Mouse (Mus musculus): ENCODE measurements around the gene Clec4n. TPM values are rescaled to one million over a fixed set of nuclear protein-coding genes. Genes with fewer than 3 reads are reported as not detected.
"Not testable (repeated sequence)": the region's sequence is repeated elsewhere in the genome, so short reads cannot be mapped to it uniquely, and the experiment has no call there.

Clec4n gene
- polyA plus RNA-seq, 1 experiment from 2014 or later, result 0.24 TPM

DNA sequence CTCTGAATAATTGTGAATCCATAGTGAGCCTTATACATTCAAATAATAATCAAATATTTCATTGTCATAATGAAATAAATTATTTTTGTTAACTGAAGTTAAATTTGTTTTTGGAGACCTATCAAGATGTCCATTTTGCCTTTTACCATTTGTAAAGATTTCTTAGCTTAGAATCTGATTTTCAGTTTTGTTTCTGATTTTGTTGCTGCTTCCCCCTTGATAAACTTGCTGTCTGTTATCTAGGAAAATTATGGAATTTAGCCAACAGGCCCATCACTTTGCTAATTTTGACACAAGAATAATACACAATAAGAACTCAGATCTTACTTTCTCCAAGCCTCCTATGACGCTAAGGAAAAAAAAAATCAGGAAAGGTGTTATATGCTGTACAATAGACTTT lies 31.2 kb downstream of the Clec4n start:
- H3K27me3 ChIP-seq (ENCODE audit: insufficient read depth, poor library complexity, severe bottlenecking), result no peaks in the 10 kb centered on the region
- no peak for DNase-seq (ENCODE audit: low spot score)
- no peak overlapping the region for H3K27ac ChIP-seq
- WGBS, result 75% methylated on average over 1 of the region's 1 CpGs
- no peaks in the 10 kb centered on the region for H3K9me3 ChIP-seq
- no peaks in the 10 kb centered on the region for H3K36me3 ChIP-seq
- H3K4me3 ChIP-seq, result no peak overlapping the region
- no peaks in the 10 kb centered on the region for H3K4me1 ChIP-seq

DNA sequence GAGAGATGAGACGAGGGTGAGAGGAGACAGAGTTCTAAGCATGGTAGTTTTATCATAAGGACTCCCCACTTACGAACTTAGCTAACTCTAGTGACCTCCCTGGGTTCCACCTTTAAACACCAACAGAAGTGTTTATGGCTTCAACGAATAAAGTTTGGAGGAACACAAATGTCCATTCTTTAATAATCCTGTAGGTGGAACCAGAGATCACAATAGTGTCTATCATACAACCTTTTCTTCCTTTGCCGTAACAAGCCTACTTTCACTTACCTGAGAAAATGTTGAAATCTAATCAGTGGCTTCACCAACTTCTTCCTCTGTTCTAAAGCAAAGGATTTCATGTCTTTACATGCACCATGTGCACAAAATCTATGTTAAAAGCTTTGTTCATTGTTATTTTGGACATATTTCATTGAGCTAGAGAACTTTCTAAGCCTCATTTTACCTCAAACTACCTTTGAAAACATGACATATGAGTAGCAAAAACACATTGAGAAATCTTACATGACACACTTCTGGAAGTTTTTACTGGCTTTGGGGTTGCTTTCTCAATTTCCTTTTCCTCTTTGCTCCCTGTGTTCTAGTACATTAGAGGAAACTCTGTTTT lies 32.0 kb downstream of the Clec4n start, which contains the start of gene Clec4d:
Clec4d (plus strand) TSS at position 557 of the 607 bp plus-strand sequence.
- Histone ChIP-seq H3K4me3 (no peak within 1 kb of the TSS), H3K9me3 (no peaks in the 10 kb centered on the region), H3K27ac (no peak within 1 kb of the TSS), H3K27me3 (ENCODE audit: insufficient read depth, poor library complexity, severe bottlenecking) (no peaks in the 10 kb centered on the region), H3K4me1 (no peaks in the 10 kb centered on the region), H3K36me3 (no peaks in the 10 kb centered on the region)
- no peak for DNase-seq (ENCODE audit: low spot score)
- 61% methylated on average over 4 of the region's 4 CpGs for WGBS

DNA sequence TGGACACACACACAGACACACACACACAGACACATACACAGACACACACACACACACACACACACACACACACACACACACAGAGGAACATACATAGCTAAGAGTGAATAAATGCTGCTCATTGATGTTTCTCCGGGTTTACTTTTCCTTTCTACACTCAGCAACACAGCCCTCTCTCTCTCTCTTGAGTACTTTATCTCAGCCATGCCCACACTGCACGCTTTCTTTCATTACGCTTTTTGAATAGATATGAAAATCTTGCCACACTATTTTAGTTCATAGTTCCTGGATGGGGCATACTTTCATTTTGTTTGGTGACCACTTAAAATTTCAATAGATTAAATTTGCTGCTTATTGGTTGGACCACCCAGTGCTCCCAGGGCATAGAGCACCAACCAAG lies 34.6 kb downstream of the Clec4n start:
- Histone ChIP-seq H3K36me3 (no peaks in the 10 kb centered on the region), H3K27ac (no peak overlapping the region), H3K4me1 (no peaks in the 10 kb centered on the region), H3K27me3 (ENCODE audit: insufficient read depth, poor library complexity, severe bottlenecking) (no peaks in the 10 kb centered on the region), H3K4me3 (no peak overlapping the region), H3K9me3 (no peaks in the 10 kb centered on the region)
- DNase-seq (ENCODE audit: low spot score), result no peak
- WGBS, result 89% methylated on average over 3 of the region's 3 CpGs

DNA sequence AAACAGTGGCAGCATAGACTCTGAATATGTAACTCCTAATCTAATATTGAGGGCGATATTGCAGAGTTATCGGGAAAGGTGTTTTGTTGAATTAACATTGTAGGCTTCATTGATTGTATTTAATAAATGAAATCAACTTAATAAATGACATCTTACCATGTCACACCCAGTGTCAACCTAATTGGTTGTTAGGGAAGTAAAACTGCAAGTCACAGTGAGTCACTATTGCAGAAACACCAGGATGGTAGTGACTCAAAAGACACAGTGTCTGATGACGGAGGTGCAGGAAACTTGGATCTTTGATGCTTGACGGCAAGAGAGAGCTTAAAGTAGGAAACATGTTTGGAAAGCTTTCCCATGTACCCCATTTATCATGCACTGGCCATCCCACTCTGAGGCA lies 36.2 kb downstream of the Clec4n start:
- Histone ChIP-seq H3K4me1 (no peaks in the 10 kb centered on the region), H3K36me3 (no peaks in the 10 kb centered on the region), H3K4me3 (no peak overlapping the region), H3K27ac (no peak overlapping the region), H3K9me3 (no peaks in the 10 kb centered on the region), H3K27me3 (ENCODE audit: insufficient read depth, poor library complexity, severe bottlenecking) (no peaks in the 10 kb centered on the region)
- 87% methylated on average over 4 of the region's 4 CpGs for WGBS
- no peak for DNase-seq (ENCODE audit: low spot score)

DNA sequence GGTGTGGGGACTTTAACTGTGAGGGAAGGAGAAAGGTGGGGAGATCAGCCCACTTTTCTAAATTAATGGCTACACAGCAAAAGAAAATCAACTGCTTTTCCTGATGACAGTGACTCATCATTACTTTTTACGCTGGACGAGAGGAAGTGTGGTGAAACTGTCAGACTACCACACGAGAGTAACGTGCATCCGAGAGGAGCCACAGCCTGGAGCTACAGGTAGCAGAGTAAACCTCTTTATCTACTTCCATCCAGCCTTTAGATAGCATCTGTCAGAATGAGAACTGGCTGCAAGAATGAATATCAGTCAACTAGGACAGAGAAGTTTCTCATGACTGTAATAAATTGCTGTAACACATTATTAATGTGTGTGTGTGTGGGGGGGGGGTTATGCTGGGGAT lies 37.3 kb downstream of the Clec4n start:
- Histone ChIP-seq H3K36me3 (no peaks in the 10 kb centered on the region), H3K4me1 (no peaks in the 10 kb centered on the region), H3K9me3 (no peaks in the 10 kb centered on the region), H3K27me3 (ENCODE audit: insufficient read depth, poor library complexity, severe bottlenecking) (no peaks in the 10 kb centered on the region), H3K27ac (no peak overlapping the region), H3K4me3 (no peak overlapping the region)
- WGBS, result 89% methylated on average over 5 of the region's 5 CpGs
- DNase-seq (ENCODE audit: low spot score), result no peak

DNA sequence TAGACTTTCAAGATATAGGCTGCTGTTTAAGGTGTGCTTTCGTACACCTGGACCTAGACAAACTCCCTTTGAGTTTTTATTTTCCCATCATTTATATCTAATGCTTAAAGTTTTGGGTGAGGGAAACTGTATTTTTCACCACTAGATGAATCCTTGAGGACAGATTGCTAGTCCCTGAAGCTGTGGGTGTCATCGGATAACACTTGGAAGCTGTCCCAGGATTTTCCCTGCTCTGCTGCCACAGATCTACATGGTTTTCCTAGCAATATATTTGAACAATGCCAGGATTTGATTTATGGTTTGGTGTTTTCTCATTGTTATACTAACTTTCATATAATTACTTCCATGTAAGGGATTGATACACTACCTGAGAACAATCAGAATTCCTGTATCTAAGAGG lies 49.8 kb downstream of the Clec4n start:
- no peak overlapping the region for H3K27ac ChIP-seq
- H3K36me3 ChIP-seq, result no peaks in the 10 kb centered on the region
- no peak for DNase-seq (ENCODE audit: low spot score)
- 82% methylated on average over 2 of the region's 2 CpGs for WGBS
- H3K27me3 ChIP-seq (ENCODE audit: insufficient read depth, poor library complexity, severe bottlenecking), result no peaks in the 10 kb centered on the region
- H3K9me3 ChIP-seq, result no peaks in the 10 kb centered on the region
- no peaks in the 10 kb centered on the region for H3K4me1 ChIP-seq
- no peak overlapping the region for H3K4me3 ChIP-seq

DNA sequence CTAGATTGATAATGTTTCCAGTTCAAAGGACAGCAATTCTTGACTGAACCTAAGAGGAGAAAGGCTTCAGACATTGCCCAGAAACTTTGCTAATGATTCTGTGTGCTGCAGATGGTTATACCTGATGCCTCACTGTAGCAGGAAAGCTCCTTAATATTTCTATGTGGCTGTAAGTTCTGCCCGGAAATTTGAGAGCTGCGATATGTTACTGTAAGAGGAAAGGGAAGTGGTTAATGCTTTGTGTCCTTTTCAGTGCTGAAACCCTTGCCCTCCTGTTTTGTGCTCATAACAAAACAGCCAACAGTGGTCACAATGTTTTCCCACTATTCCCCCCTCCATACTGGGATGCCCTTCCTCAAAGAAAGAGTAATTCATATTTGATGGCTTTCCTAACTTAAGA lies 56.7 kb downstream of the Clec4n start:
- Histone ChIP-seq H3K36me3 (no peaks in the 10 kb centered on the region), H3K9me3 (no peaks in the 10 kb centered on the region), H3K4me3 (no peak overlapping the region), H3K27me3 (ENCODE audit: insufficient read depth, poor library complexity, severe bottlenecking) (no peaks in the 10 kb centered on the region), H3K27ac (no peak overlapping the region), H3K4me1 (no peaks in the 10 kb centered on the region)
- 85% methylated on average over 2 of the region's 2 CpGs for WGBS
- no peak for DNase-seq (ENCODE audit: low spot score)

DNA sequence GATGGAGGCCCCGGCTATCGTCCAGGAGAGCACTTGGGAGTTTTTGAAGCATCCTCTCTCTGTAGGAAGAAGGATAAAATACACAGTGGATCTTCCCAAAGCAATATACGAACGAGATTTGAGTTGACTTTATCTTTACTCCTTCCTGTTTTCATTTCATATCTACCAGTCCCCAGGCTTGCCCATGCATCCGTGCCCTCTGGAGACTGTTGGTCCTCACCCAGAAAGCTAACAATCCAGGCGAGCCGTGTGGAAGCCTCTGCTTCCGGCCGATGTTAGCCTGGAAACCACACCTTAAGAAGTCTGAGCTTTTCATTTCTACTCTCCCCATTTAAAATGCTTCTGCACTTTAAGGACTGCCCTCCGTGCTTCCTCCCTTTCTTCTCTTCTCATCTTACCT lies 59.3 kb downstream of the Clec4n start:
- Histone ChIP-seq H3K4me3 (no peak overlapping the region), H3K9me3 (no peaks in the 10 kb centered on the region), H3K27me3 (ENCODE audit: insufficient read depth, poor library complexity, severe bottlenecking) (no peaks in the 10 kb centered on the region), H3K27ac (no peak overlapping the region), H3K36me3 (no peaks in the 10 kb centered on the region), H3K4me1 (no peaks in the 10 kb centered on the region)
- WGBS, result 72% methylated on average over 10 of the region's 10 CpGs
- DNase-seq (ENCODE audit: low spot score), result no peak

DNA sequence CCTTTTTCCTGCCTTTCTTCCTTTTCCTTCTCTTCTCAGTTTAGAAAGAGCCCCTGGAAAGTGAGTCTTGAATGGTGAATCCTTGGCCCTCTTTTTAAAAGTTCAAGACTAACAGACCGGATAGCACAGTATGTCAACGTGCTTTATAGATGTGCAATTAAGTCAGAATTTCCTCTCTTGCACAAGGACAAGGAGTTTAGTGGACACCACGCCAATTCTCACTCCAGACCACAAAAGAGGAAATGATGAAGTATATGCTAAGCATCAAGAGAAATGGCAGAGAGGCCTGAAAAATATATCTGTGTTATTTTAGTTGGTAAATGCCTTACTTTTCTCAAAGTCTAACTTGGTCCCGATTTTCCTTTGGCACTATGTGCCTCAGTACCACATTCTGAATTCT lies 60.1 kb downstream of the Clec4n start, which contains the start of gene Clec4e:
Clec4e (minus strand) TSS at position 118 of the 400 bp plus-strand sequence.
- no peak for DNase-seq (ENCODE audit: low spot score)
- Histone ChIP-seq H3K27ac (no peak within 1 kb of the TSS), H3K9me3 (no peaks in the 10 kb centered on the region), H3K36me3 (no peaks in the 10 kb centered on the region), H3K4me1 (no peaks in the 10 kb centered on the region), H3K27me3 (ENCODE audit: insufficient read depth, poor library complexity, severe bottlenecking) (no peaks in the 10 kb centered on the region), H3K4me3 (no peak within 1 kb of the TSS)
- WGBS, result 75% methylated on average over 4 of the region's 4 CpGs

DNA sequence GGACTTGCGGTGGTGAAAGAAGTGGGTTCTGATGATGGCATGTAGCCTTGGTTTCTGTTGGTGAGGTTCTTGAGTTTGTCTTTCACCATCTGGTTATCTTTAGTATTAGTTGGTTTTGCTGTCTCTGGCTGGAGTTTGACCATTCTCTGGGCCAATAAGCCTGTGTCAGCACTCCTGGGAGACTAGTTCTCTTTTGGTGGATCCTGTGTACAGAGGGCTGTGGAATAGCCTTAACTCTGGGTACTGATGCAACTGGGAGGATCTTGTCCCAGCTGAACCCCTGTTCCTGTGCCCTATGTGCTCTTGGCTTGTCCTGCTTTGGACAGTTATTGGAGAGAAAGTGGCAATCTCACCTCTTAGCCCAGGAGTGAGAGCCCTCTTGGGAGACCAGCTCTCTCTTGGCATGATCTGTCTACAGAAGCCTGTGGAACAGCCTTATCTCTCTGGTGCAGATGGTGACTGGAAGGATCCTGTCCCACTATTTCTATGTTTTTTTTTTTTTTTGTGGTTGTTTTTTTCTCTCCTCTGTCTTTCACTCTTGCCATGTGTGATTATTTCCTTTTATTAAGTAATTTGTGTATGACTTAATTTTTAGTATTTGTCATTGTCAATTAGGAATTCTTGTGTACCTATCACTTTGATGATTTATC lies 63.2 kb downstream of the Clec4n start:
- Histone ChIP-seq H3K9me3 (no peaks in the 10 kb centered on the region), H3K36me3 (no peaks in the 10 kb centered on the region), H3K27ac (no peak overlapping the region), H3K4me1 (no peaks in the 10 kb centered on the region), H3K27me3 (ENCODE audit: insufficient read depth, poor library complexity, severe bottlenecking) (no peaks in the 10 kb centered on the region), H3K4me3 (no peak overlapping the region)
- DNase-seq (ENCODE audit: low spot score), result no peak
- 82% methylated on average over 1 of the region's 1 CpGs for WGBS

DNA sequence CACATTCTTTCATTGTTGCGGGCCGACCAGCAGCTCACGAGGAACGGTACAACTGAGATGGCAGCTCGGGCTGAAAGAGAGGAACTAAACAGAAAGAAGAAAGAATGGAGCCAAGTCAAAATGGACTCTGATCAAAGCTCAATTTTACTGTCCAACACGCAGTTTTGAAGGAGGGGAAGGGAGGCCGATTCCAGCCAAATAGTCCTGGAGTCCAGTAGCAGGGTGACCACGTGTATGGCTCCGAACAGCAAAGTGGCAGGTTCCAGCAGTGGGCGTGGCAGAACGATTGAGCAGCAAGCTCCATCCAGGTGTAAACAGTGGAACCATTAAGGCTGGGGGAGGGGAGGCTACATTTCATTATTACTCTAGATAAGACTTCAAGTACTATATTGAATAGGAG lies 63.9 kb downstream of the Clec4n start:
- WGBS, result 83% methylated on average over 11 of the region's 11 CpGs
- not testable (repeated sequence) for H3K36me3 ChIP-seq; H3K27me3 ChIP-seq (ENCODE audit: insufficient read depth, poor library complexity, severe bottlenecking); H3K9me3 ChIP-seq; H3K4me3 ChIP-seq; DNase-seq (ENCODE audit: low spot score); H3K27ac ChIP-seq; H3K4me1 ChIP-seq
